Mouse (Mus musculus) midbrain, postnatal 0 days (tissue): ENCODE measurements at regions not wholly inside any gene's neighbourhood (a gene's known extent, or its start where the extent isn't known, plus 50 kb on each side); places are given as distances from the start of the nearest gene placed in this dataset.
A peak's percentile ranks its signal among the peaks of the same experiment; 100 is the strongest.
"Not testable (repeated sequence)": the region's sequence is repeated elsewhere in the genome, so short reads cannot be mapped to it uniquely, and the experiment has no call there.

ENCODE experiments used
- ATAC-seq: fragments of 200-750 bp; cut with Nextera tagmentation; 2 replicates; pipeline ENCODE4 v1.8.0; 2017; ENCODE audit warnings: moderate number of reproducible peaks, mild to moderate bottlenecking, moderate TSS enrichment, moderate library complexity; ENCODE audit not compliant: low FRiP score
- DNase-seq: peaks from one replicate; pipeline ENCODE4 v3.0.0-alpha.2; 2015; ENCODE audit warnings: low spot score
- H3K27ac ChIP-seq: fragments of 300-500 bp; sonication (generic); 2 replicates; pipeline ENCODE4 v1.5.1; 2014; ENCODE audit warnings: low read depth, mild to moderate bottlenecking, low read length, mixed read lengths
- H3K27me3 ChIP-seq: fragments of 300-500 bp; sonication (generic); 2 replicates; pipeline ENCODE4 v1.6.1; 2014; ENCODE audit warnings: low read length, control low read depth, mixed read lengths; ENCODE audit not compliant: insufficient read depth
- H3K36me3 ChIP-seq: fragments of 300-500 bp; sonication (generic); 2 replicates; pipeline ENCODE4 v1.6.1; 2014; ENCODE audit warnings: low read length, control low read depth, mixed read lengths; ENCODE audit not compliant: insufficient read depth
- H3K4me1 ChIP-seq: fragments of 300-500 bp; sonication (generic); 2 replicates; pipeline ENCODE4 v1.6.1; 2014; ENCODE audit warnings: mild to moderate bottlenecking, control low read depth, antibody characterized with exemption, low read length, mixed read lengths; ENCODE audit not compliant: insufficient read depth
- H3K4me2 ChIP-seq: fragments of 300-500 bp; sonication (generic); 2 replicates; pipeline ENCODE4 v1.6.1; 2014; ENCODE audit warnings: low read depth, mild to moderate bottlenecking, low read length, mixed read lengths; ENCODE audit not compliant: poor library complexity, severe bottlenecking
- H3K4me3 ChIP-seq: fragments of 300-500 bp; sonication (generic); 2 replicates; pipeline ENCODE4 v1.5.1; 2014; ENCODE audit warnings: low read depth, mild to moderate bottlenecking, low read length, moderate library complexity
- H3K9ac ChIP-seq: fragments of 300-500 bp; sonication (generic); replicated peaks from 2 replicates; pipeline ENCODE4 v1.6.1; 2014; ENCODE audit warnings: mild to moderate bottlenecking, low read length, moderate library complexity, mixed read lengths; ENCODE audit not compliant: poor library complexity, severe bottlenecking
- H3K9me3 ChIP-seq: fragments of 300-500 bp; sonication (generic); 2 replicates; pipeline ENCODE4 v1.6.1; 2016; ENCODE audit warnings: low read length, control low read depth
- CTCF ChIP-seq: IDR thresholded peaks from 2 replicates; pipeline ENCODE4 v1.5.1; 2016; ENCODE audit warnings: antibody characterized with exemption, mild to moderate bottlenecking
- WGBS: fragments of 180-500 bp; shearing (Covaris S2); extraction: QIAGEN DNeasy Blood & Tissue Kit; methylation state at CpG from one replicate; pipeline ENCODE4 v1.1.7; 2014; 5-methylcytosine and 5-hydroxymethylcytosine counted together

DNA sequence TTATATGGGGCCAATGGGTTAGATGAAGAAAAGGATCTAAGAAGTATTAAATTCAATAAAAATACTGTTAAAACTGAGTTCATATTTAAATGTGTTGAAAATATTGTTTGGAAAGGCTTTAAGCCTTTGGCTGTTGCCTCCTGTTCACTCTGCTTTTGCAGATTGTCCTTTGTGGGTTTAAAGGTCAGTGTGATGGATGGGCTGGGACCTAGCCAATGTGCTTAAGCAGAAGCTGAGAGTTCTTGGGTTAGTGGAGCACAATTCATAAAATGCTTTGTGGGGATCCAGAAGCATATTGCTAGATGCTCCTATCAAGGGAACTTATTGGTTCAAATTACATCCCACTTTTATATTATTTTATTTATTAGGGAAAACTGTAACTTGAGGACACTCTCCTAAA is 402.4 kb upstream of the Stxbp6 start:
- Histone ChIP-seq H3K9me3 (no peaks in the 10 kb centered on the region), H3K9ac (no peak overlapping the region), H3K4me1 (no peaks in the 10 kb centered on the region), H3K4me3 (no peak overlapping the region), H3K27me3 (no peaks in the 10 kb centered on the region), H3K4me2 (no peak overlapping the region), H3K36me3 (no peaks in the 10 kb centered on the region), H3K27ac (no peak overlapping the region)
- TF ChIP-seq CTCF: no peak
- DNase-seq (no peak), ATAC-seq (no peak)

DNA sequence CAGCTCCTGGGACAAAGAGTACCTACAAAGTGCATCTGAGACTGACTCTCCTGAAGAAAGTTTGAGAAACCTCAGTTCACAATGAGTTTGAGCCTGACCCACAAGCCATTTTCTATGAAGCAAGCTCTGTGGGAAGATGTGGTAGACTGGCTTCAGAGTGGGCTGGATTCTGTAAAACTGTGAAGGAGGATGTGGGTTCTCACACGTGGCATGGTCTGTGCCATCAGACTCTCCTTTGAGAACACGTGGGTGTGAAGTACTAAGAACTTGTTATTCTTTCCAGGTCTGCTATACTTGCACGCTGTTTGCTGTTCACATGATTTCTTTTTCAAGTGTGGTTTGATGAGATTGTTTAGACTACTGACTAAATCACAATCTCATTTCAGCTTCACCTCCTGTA is 393.6 kb upstream of the Stxbp6 start:
- H3K27ac ChIP-seq: peak overlapping the region; percentile 83
- no peaks in the 10 kb centered on the region for H3K36me3 ChIP-seq
- no peaks in the 10 kb centered on the region for H3K9me3 ChIP-seq
- TF ChIP-seq CTCF: no peak
- ATAC-seq (no peak), DNase-seq (no peak)
- no peak overlapping the region for H3K4me2 ChIP-seq
- H3K9ac ChIP-seq: no peak overlapping the region
- WGBS: 71% methylated on average over 3 of the region's 3 CpGs
- H3K4me3 ChIP-seq: no peak overlapping the region
- no peaks in the 10 kb centered on the region for H3K27me3 ChIP-seq
- H3K4me1 ChIP-seq: no peaks in the 10 kb centered on the region

DNA sequence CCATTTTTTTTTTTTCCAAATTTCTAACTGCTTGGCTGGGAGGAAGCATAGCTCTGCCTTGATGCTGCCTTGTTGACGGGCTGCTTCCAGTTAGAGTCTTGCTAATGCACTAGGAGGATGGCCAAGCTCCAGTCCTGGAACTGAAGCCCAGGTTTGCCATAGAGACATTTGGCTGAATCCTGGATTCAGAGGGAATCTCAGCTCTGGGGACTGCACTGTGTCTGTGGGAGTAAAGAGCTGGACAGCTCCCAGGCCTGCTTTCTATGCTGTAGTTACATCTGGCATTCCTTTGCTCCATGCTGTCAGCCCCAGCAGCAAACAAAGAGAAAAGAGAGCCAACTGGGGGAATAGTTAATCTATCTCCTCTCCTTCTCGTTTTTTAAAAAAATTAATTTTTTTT is 392.5 kb upstream of the Stxbp6 start:
- Histone ChIP-seq H3K9ac (0 out of 2 replicates have a peak overlapping the region, but pooled peaks have one; percentile 20), H3K9me3 (no peaks in the 10 kb centered on the region), H3K4me2 (peak overlapping the region; percentile 23; the same call in 1 of the 2 replicates), H3K4me3 (no peak overlapping the region), H3K27ac (peak overlapping the region; percentile 83), H3K36me3 (no peaks in the 10 kb centered on the region), H3K27me3 (no peaks in the 10 kb centered on the region), H3K4me1 (no peaks in the 10 kb centered on the region)
- TF ChIP-seq CTCF: no peak
- ATAC-seq (0 out of 2 replicates have a peak, but pooled peaks have one; percentile 24), DNase-seq (peak; percentile 81)
- WGBS: 26% methylated on average over 2 of the region's 2 CpGs

DNA sequence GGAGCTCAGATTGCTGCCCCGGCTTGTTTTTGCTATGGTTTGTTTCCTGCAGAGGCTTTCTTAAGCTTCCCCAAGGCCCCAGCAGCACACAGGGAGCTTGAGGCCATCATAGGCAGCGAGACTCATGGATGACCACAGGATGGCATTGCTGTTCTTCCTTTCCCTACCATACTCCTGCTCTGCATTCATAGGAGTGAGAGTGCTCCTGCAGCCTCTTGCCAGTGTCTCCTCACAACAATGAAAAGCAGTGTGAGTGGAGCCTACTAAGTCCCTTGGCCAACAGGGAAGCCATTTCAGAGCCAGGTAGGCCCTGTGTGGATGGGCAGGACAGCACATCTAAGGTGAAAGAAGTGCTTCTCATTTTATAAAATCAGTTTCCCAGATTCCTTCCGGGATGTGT is 391.6 kb upstream of the Stxbp6 start:
- WGBS: 25% methylated on average over 3 of the region's 3 CpGs
- Histone ChIP-seq H3K4me2 (peak overlapping the region; percentile 23), H3K36me3 (no peaks in the 10 kb centered on the region), H3K4me3 (no peak overlapping the region), H3K9me3 (no peaks in the 10 kb centered on the region), H3K9ac (peak overlapping the region; percentile 20; the same call in 1 of the 2 replicates), H3K27ac (peak overlapping the region; percentile 83), H3K4me1 (no peaks in the 10 kb centered on the region), H3K27me3 (no peaks in the 10 kb centered on the region)
- peak; percentile 89 for TF ChIP-seq CTCF
- ATAC-seq (peak; percentile 96), DNase-seq (peak; percentile 93)

DNA sequence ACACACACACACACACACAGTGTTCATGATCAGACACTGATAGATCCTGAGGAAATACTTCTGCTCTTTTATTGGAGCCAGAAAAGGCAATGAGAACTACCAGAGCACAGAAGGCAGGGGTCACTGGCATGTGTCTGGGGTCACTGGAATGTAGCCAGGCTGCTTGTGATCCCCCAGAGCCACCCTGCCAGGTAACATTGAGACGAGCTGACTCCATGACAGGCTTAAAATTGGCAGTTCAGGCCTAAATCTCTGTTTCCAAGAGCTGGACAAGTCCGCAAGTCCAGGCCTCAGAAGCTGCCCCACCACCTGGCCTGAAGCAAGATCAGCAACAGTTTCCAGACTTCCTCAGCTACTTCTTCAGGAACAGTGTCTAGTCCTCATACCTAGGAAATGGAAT is 390.4 kb upstream of the Stxbp6 start:
- H3K27ac ChIP-seq: no peak overlapping the region
- H3K4me2 ChIP-seq: no peak overlapping the region
- 73% methylated on average over 2 of the region's 2 CpGs for WGBS
- no peak overlapping the region for H3K4me3 ChIP-seq
- no peaks in the 10 kb centered on the region for H3K4me1 ChIP-seq
- H3K9ac ChIP-seq: no peak overlapping the region
- H3K9me3 ChIP-seq: no peaks in the 10 kb centered on the region
- no peaks in the 10 kb centered on the region for H3K27me3 ChIP-seq
- no peak for DNase-seq
- H3K36me3 ChIP-seq: no peaks in the 10 kb centered on the region
- no peak for TF ChIP-seq CTCF
- ATAC-seq: no peak

DNA sequence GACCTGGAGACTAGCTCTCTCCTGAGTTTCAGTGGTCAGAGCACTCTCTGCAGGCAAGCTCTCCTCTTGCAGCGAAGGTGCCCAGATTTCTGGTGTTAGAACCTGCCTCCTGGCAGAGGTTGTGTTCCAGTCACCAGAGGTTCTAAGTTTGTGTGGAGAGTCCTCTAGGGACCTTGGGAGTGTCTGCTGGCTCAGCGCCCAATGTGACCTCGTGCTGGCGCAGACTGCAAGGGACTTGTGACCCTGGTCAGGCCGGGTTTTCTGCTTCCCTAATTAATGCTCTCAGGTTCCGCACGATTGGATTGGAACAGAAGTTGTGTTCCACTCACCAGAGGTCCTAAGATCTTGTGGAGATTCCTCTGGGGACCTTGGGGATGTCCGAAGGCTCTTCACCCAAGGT is 384.2 kb upstream of the Stxbp6 start:
- not testable (repeated sequence) for ATAC-seq, H3K27ac ChIP-seq, H3K4me3 ChIP-seq, H3K36me3 ChIP-seq, H3K9me3 ChIP-seq, H3K9ac ChIP-seq, H3K27me3 ChIP-seq, H3K4me2 ChIP-seq, H3K4me1 ChIP-seq, DNase-seq
- WGBS: 82% methylated on average over 8 of the region's 8 CpGs
